Mouse (Mus musculus) G1E (cell line): ENCODE measurements around the gene Mcpt4.

Source experiments
- CTCF ChIP-seq: IDR thresholded peaks from 2 replicates; pipeline ENCODE4 v1.5.1; 2012; ENCODE audit warnings: low read depth, low read length, inconsistent platforms, mixed read lengths
- GATA1 ChIP-seq: IDR thresholded peaks from 2 replicates; pipeline ENCODE4 v1.6.1; 2012; ENCODE audit warnings: borderline replicate concordance, low read length, inconsistent platforms, mixed read lengths
- GATA2 ChIP-seq: IDR thresholded peaks from 2 replicates; pipeline ENCODE4 v1.6.1; 2012; ENCODE audit warnings: low read depth, low read length, inconsistent platforms, borderline replicate concordance
- POLR2AphosphoS5 ChIP-seq: IDR thresholded peaks from 2 replicates; pipeline ENCODE4 v1.6.1; 2012; ENCODE audit warnings: low read depth, low read length, inconsistent platforms; ENCODE audit not compliant: insufficient replicate concordance
- TAL1 ChIP-seq: conservative IDR thresholded peaks from 2 replicates; pipeline ENCODE4 v1.6.1; 2012; ENCODE audit warnings: low read depth, low read length, inconsistent platforms, mixed read lengths

- TF ChIP-seq CTCF: no peak
- TF ChIP-seq GATA1: no peak
- TF ChIP-seq POLR2AphosphoS5: no peak
- peak; percentile 59 for TF ChIP-seq TAL1
- TF ChIP-seq GATA2: no peak
These were observed 48.2 kb downstream of the Mcpt4 start for GRCm38 (mm10) chr14:56013924-56014323.
